Mouse (Mus musculus) hindlimb bud, embryonic 11.5 days (tissue): Measurements from ENCODE around the gene Dhrs7c.

ENCODE experiments used
- DNase-seq: peaks from one replicate; pipeline ENCODE4 v3.0.0-alpha.2; 2012; ENCODE audit warnings: low read depth, low spot score; ENCODE audit errors: extremely low spot score

Dhrs7c gene

DNA sequence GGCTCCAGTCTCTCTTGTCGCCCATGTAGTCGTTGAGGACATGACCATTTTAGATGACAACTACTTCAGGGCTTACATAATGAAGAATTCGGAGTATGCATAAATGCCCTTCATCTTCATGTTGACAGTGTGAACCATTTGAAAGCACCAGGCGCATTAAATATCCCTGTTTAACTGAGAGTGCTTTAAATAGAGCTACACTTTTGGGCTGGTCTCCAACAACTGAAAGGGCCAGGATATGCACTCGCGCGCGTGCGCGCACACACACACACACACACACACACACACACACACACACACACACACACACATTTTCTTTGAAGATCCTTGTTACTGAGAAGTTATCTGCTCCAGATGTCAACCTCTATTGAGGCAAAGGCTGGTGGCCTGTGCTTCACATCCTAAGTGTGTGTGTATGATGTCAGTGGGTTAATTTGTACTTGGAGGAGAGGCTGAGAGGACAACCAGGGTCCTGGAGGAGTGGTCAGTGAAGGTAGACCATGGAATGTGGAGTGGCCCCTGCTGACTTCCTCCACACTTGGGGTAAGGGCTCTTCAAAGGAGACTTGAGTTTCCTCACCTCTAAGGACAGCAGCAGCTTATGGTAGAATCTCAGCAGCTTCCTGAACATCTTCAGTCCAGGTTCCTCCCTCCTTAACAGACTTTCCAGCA lies 37.6 kb downstream of the Dhrs7c start:
- DNase-seq = no peak

DNA sequence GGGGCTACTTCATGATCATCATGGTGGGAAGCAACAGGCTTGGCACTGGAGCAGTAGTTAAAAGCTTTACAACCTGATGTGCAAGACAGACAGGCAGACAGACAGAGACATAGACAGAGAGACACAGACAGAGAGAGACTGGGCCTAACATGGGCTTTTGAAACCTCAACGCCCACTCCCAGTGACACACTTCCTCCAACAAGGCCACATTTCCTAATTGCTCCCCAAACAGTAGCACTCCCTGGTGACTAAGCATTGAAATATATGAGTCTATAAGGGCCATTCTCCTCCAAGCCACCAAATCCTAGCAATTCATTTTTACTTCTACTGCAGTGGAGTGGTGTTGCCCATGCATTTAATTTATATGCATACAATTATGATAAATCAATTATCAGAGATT lies 41.8 kb downstream of the Dhrs7c start:
- no peak for DNase-seq

DNA sequence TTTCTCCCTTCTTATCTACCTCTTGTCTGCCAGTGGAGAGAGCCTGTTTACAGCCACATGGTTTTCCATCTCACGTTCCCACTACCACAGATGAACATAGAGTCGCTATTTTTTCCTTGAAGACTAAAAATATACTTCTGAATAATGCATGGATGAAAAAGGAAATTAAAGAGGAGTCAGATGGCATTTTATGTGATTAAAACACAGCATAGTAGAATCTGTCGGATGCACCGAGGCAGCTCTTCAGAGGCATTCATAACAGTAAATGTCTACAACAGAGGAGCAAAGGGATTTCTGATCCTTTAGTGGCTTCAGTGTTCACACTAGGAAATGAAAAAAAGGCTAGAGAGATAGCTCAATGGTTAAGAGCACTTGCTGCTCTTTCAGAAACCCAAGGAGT lies 47.2 kb downstream of the Dhrs7c start:
- no peak for DNase-seq

DNA sequence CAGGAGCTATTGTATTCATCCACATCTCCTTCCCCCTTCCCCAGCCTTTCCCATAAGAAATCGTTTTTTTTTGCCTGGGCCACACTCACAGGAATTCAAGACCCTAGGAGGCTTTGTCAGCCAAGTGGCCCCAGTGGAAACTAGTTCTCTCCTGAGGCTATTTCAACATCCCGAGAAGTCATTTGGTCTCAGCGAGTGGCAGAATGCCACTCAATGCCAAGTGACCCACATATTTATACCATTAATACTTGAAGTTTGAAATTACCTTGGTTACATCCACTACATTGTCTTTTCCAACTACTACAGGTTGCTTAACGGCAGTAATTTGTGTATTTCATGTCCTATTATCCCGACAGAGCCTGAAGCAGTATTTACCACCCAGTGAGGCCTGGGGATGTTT lies 53.8 kb downstream of the Dhrs7c start:
- no peak for DNase-seq

DNA sequence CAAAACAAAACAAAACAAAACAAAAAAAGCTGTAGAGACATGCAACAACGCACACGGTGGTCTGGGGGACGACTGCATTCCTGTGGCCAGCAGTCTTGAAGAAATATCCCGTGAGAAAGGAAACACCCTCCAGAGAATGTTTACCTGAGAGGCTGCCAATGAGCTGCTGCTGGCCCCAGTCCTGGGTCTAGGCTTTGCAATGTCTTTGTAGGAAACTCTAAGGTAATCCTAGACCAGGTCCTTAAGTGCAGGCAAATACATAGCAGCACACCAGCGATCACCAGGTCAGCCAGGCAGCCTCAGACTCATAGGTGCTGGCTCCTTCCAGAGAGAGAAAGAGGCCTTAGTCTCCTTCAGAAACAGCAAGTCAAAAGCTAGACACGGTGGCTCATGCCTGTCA lies 56.0 kb downstream of the Dhrs7c start:
- no peak for DNase-seq

DNA sequence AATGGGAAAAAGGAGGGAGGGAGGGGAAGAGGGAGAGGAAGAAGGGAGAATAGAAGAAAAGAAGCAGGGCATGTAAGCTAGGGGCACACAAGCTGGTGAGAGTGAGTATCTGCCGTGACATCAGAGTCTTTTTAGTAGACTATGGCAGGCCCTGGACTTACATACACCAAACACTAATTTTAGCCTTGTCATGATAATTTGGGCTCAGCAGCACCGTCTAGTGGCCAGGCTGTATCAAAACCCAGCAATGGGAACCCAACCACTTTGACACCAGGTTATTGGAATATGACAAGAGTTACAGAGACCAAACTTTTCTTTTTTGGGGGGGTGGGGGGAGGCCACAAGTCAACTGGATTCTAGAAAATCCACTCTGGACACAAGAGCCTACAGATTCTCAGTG lies 57.0 kb downstream of the Dhrs7c start:
- DNase-seq = no peak

DNA sequence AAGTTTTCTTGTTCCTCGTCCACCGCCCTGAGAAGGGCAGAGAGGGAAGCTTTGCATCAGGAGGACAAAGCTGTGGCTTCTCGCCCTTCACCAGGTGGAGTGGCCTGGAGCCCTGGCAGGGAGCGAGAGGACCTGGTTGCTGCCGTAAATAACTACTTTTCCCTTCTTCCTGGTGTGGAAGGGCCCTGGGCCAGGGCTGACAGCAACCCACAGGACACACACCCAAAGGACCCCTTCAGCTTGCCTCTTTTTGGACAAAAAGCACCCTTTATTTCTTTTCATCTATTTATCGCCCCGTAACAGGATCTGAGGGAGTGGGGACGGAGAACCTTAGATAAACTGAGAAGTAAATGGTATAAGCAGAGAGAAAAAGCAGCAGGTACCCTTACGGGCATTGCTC lies 60.5 kb downstream of the Dhrs7c start:
- DNase-seq = no peak

DNA sequence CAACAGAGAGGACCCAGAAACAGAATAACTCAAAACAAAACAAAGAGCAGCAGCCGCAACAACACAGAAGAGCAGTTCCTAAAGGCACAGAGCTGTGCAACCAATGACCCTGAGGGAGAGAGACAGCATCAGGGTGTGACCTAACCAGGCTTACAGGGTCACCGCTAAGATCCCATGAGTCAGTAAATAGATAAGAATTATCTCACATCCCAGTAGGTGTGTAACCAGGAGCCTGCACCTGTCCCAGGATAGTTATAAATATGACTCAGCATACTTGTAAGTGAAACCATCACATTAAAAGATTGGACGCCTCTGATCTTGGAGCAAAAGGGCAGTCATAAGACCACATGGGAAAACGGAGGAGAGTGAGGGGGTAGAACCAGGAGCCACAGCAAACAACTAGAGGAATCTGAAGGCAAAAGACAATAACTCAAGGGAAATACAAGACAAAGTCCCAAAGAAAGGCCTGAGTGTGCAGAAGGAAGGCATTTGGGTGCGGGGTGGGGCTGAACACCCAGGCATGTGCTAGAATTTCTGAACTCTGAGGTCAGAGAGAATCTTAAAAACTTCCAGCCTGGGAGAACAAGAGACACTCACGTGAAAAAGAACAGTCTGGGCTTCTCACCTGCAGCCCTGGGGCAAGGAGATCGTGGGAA lies 62.9 kb downstream of the Dhrs7c start:
- no peak for DNase-seq

DNA sequence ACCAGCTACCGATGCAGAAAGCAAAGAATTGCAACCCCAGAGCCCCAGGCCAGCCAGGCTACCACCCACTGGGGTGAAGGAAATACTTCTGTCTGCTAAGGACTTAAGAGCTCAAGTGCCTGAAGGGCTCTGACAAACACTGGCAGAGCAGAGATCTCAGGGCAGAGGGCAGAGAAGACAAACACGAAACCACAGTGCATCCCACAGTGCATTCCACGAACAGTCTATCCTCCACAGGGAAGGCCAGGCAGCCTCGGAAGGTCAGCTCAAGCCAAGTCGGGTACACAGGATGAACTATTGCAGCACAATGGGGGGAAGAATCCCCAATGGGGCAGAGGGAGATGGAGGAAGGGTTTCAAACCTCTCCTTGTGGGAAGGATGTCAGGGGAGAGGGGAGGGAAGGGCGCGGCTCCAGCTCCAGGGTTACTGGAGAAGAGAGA lies 63.4 kb downstream of the Dhrs7c start:
- DNase-seq = no peak

DNA sequence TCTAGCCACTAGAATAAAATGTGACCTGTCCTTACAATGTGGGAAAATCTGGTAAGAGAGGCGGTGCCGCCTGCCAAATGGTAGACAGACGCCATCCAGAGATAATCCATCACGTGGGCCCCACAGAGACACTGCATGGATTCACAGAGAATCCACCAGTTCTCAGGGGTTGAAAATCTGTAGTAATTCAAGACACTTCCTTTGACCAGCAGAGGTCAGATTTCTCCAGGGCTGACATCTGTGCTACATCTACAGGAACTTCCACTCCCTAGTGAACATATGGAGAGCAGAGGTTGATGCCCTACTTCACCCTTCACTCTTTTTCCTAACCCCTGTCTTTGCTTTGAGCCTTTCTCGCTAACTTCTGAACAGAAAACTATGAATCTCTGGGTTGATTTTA lies 67.1 kb downstream of the Dhrs7c start:
- no peak for DNase-seq
